Mouse (Mus musculus): Measurements from ENCODE around the gene Serpina5. TPM values are rescaled to one million over a fixed set of nuclear protein-coding genes. Genes with fewer than 3 reads are reported as not detected.

The Serpina5 gene
- polyA plus RNA-seq (2012; fragmentation: generic; extraction: Trizol) = not detected

DNA sequence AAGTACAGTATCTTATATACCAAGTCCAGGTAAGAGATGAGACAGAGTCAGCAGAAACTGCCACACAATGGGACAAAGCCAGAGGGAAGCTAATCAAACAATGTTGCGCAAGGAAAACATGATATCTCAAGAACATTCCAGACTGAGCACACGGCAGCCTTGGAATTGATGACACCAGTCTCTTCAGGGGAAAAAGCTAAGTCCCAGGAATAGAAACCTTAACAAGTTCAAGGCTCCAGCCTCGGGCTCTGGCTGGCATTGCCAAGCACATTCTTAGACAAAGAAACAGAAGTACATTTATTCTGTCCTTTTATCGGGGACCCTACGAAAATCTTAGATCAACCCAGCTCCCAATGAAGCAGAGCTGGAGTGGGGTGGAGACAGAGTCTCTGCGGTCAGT is at the start of gene Serpina5:
Gene Serpina5 (plus strand): TSS at position 346 of the 400 bp plus-strand sequence.

DNA sequence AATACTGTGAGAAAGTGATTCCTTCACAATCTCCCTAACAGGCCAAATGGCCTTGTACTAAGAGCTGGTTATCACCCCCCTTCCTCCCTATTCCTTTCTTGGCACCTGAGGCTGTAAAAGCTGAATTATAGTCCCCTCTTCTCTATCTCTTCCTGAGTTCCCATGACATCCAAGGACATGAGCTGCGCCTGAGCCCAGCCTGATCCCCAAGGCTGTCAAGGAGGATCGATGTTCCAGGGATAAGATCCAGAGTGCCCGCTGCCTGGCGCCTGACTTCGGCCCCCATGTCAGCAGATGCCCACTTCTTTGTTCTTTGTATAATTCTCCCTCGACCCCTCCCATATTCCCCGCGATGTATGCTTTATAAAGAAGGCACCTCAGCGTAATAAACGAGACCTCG is 11.4 kb downstream of the Serpina5 start, which contains the start of gene Serpina3a:
Gene Serpina3a (plus strand): TSS at position 392 of the 400 bp plus-strand sequence.

GRCm38 (mm10) chr12:104127696-104128095 is 26.8 kb downstream of the Serpina5 start, which contains the start of gene Serpina3b:
Serpina3b (plus strand) TSS chr12:104127996.

GRCm38 (mm10) chr12:104153656-104154055 is 52.7 kb downstream of the Serpina5 start, which contains the start of gene Serpina3c:
Serpina3c (minus strand) TSS chr12:104153870.

Other genes with a start within 250 kb of the Serpina5 start
- not detected for gene Serpina1a, start 237.6 kb upstream of the Serpina5 start, polyA plus RNA-seq (2012; fragmentation: generic; extraction: Trizol)
- gene Serpina1c, start 196.2 kb upstream of the Serpina5 start, polyA plus RNA-seq (2012; fragmentation: generic; extraction: Trizol) = not detected
- gene Serpina1e, start 142.1 kb upstream of the Serpina5 start, polyA plus RNA-seq (2012; fragmentation: generic; extraction: Trizol) = under 1 TPM; 0.19 to 0.46 TPM
- gene Serpina11, start 111.2 kb upstream of the Serpina5 start, polyA plus RNA-seq (2012; fragmentation: generic; extraction: Trizol) = not detected
- gene Serpina9, start 87.4 kb upstream of the Serpina5 start, polyA plus RNA-seq (2012; fragmentation: generic; extraction: Trizol) = under 1 TPM; 0.04 to 0.05 TPM
- not detected for gene Serpina12, start 56.7 kb upstream of the Serpina5 start, polyA plus RNA-seq (2012; fragmentation: generic; extraction: Trizol)
- not detected for gene Serpina3a, start 11.6 kb downstream of the Serpina5 start, polyA plus RNA-seq (2012; fragmentation: generic; extraction: Trizol)
- not detected for gene Serpina3b, start 26.9 kb downstream of the Serpina5 start, polyA plus RNA-seq (2012; fragmentation: generic; extraction: Trizol)
- not detected for gene Serpina3c, start 52.8 kb downstream of the Serpina5 start, polyA plus RNA-seq (2012; fragmentation: generic; extraction: Trizol)
- under 1 TPM in 1 of 2 experiments, not detected in 1; 0.06 TPM for gene Serpina3f, start 113.4 kb downstream of the Serpina5 start, polyA plus RNA-seq (2012; fragmentation: generic; extraction: Trizol)
- gene Serpina3g, start 135.1 kb downstream of the Serpina5 start, polyA plus RNA-seq (2012; fragmentation: generic; extraction: Trizol) = 10 to 100 TPM in 1 of 2 experiments, 1 to 10 TPM in 1; 1.7 to 11.9 TPM
- under 1 TPM in 1 of 2 experiments, not detected in 1; 0.11 TPM for gene Serpina3i, start 162.0 kb downstream of the Serpina5 start, polyA plus RNA-seq (2012; fragmentation: generic; extraction: Trizol)
- gene Serpina3j, start 213.4 kb downstream of the Serpina5 start, polyA plus RNA-seq (2012; fragmentation: generic; extraction: Trizol) = not detected
- not detected for gene Serpina3k, start 237.4 kb downstream of the Serpina5 start, polyA plus RNA-seq (2012; fragmentation: generic; extraction: Trizol)
- not detected for gene Serpina3m, start 237.4 kb downstream of the Serpina5 start, polyA plus RNA-seq (2012; fragmentation: generic; extraction: Trizol)

All from C3H10T1/2 (cell line).